Mouse (Mus musculus) activated CD4-positive, CD25-positive, alpha-beta regulatory T cell, adult 9 weeks (primary cell): Measurements from ENCODE around the gene Gm28035. TPM values are rescaled to one million over a fixed set of nuclear protein-coding genes. Genes with fewer than 3 reads are reported as not detected.

Experiments
- polyA plus RNA-seq: library from polyadenylated mRNA; unstranded; fragments of 100-300 nt; shearing (Covaris generic); gene quantifications from one replicate; pipeline ENCODE4 v1.2.1, GENCODE M21; 2017

Gm28035 gene
- 3.9 TPM for polyA plus RNA-seq

DNA sequence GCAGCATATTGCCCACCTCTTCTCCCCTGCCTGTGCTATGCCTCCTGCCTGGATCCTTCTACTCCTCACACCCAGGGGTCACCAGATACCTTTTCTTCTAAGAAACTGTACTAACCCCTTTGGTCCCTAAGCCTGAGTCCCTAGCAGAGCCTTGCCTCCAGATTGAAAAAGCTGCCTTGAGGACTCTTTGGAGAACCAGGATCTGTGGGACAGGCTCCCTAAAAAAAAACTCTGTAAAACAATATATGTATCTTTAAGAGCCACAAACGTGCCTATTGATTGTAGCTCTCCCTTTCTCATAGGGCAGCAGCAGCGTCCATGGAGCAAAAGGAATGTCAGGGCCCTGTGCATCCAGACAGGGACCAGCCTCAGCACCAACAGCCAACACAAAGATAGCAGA, at the start of gene Gm28035:
Gene Gm28035 (plus strand): TSS at position 301 of the 400 bp plus-strand sequence.

DNA sequence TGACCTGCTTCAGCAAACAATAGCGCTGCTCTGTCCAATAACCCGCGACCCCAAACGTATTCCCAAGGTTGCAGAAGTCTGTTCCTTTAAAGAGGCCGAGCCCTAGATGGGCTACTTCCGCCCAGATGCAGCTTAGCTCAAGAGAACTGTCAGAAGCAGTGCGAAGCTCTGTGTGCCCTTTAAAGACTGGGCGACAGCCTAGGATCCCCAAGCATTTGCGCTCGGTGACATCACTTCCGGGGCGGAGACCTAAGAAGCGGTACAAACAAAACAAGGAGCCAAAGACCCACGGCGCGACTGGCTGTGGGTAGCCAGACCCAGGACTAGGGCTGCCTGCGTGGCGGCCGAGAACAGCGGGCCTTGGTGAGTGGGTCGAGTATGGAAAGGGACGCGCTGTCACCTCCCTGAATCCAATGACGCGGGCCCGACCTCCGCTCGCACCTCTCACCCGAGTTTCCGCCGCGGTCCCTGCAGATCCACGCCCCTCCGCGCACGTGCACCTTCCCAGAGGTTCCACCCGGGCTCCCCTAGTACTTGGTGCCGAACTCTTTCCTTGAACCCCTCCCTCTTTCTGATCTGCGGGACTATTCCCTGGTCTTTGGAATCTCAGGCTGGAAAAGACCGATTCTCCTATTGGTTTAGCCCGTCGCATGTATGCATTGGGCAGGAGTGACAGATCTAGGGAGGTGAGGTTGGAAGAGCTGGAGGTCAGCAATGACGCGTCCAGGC, 34.6 kb upstream of the Gm28035 start, which contains the start of gene Kyat1:
Gene Kyat1 (minus strand): TSS at position 219 of the 729 bp plus-strand sequence.

DNA sequence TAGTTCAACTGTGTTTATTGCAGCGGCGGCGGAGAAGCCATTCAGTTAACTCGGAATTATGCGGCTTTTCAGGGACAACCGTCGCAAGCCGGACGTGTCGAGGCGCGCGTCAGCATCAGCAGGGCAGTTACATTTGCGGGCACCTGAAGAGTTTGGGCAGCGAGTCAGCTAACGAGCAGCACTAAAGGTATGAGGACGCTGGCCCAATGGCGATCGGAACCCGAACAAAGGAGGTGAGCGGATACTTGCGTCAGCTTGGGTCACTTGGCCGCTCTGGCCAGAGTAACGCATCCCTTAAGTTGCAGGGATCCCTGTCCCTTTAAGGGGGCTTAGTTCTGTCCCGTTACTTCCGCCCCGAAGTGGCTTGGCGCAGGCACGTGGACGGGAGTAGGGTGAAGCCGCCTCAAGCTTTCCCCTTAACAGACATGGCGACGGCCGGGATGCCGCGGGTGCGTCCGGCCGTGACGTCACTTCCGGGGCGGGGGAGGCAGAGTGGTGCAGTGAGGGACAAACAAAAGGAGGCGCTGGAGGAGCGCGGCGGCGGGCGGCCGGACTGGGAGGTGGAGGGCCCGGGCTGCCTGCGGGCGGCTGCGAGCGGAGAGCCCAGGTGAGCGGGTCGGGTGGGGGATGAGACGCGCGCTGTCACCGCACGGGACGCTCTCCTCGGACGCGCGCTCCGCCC, 3.0 kb upstream of the Gm28035 start, which contains the start of gene Lrrc8a:
Gene Lrrc8a (plus strand): TSS at position 517 of the 682 bp plus-strand sequence.

DNA sequence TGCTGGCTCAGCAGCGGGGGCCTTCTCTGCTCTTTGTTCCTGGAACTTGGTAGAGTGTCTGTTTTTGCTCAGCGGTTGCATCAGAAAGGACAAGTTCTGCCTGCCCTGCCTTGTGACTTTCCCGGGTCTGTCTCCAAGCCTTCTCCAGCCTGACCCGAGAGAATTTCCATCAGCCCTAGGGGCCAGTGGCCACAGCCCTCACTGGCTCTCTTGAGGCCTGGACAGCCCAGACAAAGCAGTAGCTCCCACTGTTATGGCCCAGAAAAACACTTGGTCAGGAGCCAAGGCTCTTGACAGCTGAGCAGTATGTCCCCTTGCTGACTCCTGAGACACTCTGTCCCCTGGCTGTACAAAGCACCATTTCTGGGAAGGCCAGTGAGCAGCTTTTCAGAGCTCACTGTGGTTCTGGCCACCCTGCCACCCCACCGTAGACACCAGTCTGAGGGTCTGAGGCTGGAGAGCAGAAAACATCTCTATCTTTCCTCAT, 25.4 kb downstream of the Gm28035 start, which contains the start of gene Phyhd1:
Gene Phyhd1 (plus strand): TSS at position 437 of the 487 bp plus-strand sequence.

DNA sequence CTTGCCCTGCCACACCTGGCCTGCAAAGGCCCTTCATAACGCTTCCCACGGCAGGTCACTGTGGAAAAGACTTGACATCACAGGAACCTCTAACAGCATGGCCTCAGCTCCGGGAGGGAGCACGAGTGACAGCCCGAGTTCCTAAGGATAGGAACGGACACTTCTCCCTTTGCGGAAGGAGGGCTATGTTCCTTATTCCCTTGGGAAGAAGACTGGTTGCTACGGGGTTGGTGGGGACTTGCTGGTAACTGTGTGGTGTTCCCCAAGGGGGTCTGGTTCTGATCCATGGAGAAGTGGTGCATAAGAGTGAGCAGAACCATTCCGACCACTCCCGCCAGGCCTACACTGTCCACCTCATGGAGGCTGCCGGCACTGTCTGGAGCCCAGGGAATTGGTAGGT, 40.4 kb downstream of the Gm28035 start, which contains the start of gene Gm28038:
Gene Gm28038 (plus strand): TSS at position 301 of the 400 bp plus-strand sequence.

DNA sequence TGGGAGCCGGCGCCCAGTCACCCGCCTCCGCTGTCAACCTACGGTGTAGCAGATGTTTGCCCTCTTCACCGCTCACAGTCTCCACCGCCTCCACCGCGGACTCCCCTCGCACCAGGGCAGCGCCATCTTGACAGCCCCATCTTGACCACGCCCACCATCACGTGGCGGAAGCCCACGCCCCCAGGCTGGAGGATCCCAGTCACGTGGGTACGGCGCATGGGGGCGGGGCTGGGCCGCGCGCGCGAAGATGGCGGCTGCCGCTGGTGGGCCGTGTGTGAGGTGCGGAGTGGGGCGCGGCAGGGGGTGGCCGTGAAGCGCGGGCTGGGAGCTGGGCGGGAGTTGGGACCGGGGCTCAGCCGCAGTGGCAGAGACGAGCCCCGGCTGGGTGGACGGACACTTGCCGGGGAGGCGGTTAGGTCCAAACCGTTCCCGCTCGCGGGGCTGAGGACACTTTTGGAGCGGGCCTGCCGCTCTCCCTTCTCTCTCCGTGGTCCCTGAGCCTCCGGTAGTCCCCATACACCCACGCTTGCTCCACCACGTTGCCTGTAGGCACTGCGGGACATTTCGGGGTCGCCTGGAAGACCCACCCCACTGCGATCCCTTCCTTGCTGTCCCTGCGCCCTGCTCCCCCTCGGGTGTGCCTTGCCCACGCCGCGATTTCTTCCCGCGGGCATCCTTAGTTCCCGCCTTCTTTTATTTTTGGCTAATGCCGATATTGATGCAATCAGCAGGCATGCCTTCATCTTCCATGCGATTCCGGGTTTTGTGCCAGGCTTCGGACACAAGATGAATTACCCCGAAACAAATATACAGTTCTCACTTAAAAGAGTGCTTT, 46.0 kb downstream of the Gm28035 start, which contains the start of the genes Dolk and Nup188:
Gene Dolk (minus strand): TSS at position 143 of the 835 bp plus-strand sequence.
Gene Nup188 (plus strand): TSS at position 206 of the 835 bp plus-strand sequence.

Other genes starting within 250 kb of the Gm28035 start
- 1.3 TPM for gene Wdr34, start 191.7 kb upstream of the Gm28035 start, polyA plus RNA-seq
- gene Set, start 183.2 kb upstream of the Gm28035 start, polyA plus RNA-seq: 144 TPM
- 1.2 TPM for gene Pkn3, start 162.9 kb upstream of the Gm28035 start, polyA plus RNA-seq
- 30.3 TPM for gene Zdhhc12, start 146.9 kb upstream of the Gm28035 start, polyA plus RNA-seq
- 34.3 TPM for gene Zer1, start 116.0 kb upstream of the Gm28035 start, polyA plus RNA-seq
- gene Tbc1d13, start 106.8 kb upstream of the Gm28035 start, polyA plus RNA-seq: 7.7 TPM
- gene Endog, start 69.1 kb upstream of the Gm28035 start, polyA plus RNA-seq: 2.3 TPM
- gene Spout1, start 62.1 kb upstream of the Gm28035 start, polyA plus RNA-seq: 42.8 TPM
- 12.3 TPM for gene Kyat1, start 34.7 kb upstream of the Gm28035 start, polyA plus RNA-seq
- 7.8 TPM for gene Lrrc8a, start 2.9 kb upstream of the Gm28035 start, polyA plus RNA-seq
- 7.2 TPM for gene Phyhd1, start 25.6 kb downstream of the Gm28035 start, polyA plus RNA-seq
- gene Gm28038, start 40.5 kb downstream of the Gm28035 start, polyA plus RNA-seq: not detected
- 17.4 TPM for gene Dolk, start 45.8 kb downstream of the Gm28035 start, polyA plus RNA-seq
- 27.8 TPM for gene Nup188, start 45.8 kb downstream of the Gm28035 start, polyA plus RNA-seq
- gene Sh3glb2, start 118.8 kb downstream of the Gm28035 start, polyA plus RNA-seq: 148 TPM
- gene Miga2, start 123.7 kb downstream of the Gm28035 start, polyA plus RNA-seq: 15.6 TPM
- 38.7 TPM for gene Dolpp1, start 151.7 kb downstream of the Gm28035 start, polyA plus RNA-seq
- gene Crat, start 175.2 kb downstream of the Gm28035 start, polyA plus RNA-seq: 6.7 TPM
- gene Ptpa, start 175.5 kb downstream of the Gm28035 start, polyA plus RNA-seq: 126 TPM
- 0.13 TPM for gene Ier5l, start 233.7 kb downstream of the Gm28035 start, polyA plus RNA-seq